Mouse (Mus musculus) liver, adult 2 months (tissue): ENCODE measurements at regions not wholly inside any gene's neighbourhood (a gene's known extent, or its start where the extent isn't known, plus 50 kb on each side); places are given as distances from the start of the nearest gene placed in this dataset.

Experiments
- CTCF ChIP-seq: fragments of 200-500 bp; IDR thresholded peaks from 2 replicates; pipeline ENCODE4 v1.5.1; 2011; ENCODE audit warnings: low read depth, low read length, control low read depth
- POLR2A ChIP-seq: fragments of 200-500 bp; IDR thresholded peaks from 2 replicates; pipeline ENCODE4 v1.6.1; 2011; ENCODE audit warnings: low read length, control low read depth; ENCODE audit not compliant: insufficient read depth; ENCODE audit errors: extremely low read depth

DNA sequence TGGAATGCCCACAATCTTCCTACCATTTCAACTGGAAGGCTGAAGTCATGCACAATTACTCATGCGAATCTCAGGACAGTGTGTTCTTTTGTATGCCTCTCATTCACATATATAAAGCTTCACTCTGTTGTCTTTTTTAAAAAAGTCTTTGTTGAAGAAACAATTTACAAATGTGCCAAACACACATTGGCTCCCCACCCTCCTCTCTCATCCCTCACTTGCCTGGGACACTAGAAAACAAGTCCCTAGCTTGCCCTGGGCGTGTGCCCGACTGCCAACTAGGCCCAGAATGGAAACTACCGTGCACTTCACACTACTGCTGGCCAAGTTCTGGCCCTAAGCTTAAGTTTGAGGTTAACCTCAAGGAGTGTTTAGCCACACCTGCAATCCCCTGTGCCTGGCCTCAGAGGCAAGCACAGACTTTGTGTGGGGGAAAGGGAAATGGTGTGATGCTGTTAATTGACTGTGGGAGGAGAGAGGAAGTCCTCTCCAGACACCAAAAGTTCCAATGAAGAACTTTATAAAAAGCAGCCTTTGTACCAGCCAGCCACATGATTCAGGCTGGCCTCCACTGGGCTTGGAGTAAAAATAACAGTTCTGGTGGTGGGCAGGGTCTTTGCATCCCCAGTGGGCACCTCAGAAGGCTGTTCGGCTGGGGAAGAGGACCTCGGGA is 70.2 kb upstream of the Picalm start:
- TF ChIP-seq CTCF = no peak
- no peak for TF ChIP-seq POLR2A
